Mouse (Mus musculus): ENCODE data around the gene Coq7.

DNA sequence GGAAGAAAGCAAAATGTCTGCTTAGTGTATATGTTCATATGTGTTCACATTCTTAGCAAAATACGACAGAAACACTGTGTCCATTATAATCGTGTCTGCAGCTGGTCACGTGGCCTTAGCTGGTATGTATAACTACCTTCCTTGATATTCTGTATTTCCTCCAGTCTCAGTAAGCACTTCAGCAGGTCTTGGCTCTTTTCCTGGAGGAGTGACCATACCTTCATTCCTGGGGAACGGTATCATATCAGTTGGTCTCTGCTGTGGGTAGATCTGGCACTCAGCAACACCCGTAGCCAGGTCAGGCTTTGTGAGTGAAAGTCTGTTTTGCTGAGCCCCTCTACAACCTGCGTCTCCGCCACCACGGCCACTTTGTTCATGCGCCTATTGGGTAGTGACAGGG is 39.3 kb downstream of the Coq7 start:
- TF ChIP-seq CTCF (IDR thresholded peaks at IDR 0.05; ENCODE audit: low read depth, low read length) (no peak), POLR2A (IDR thresholded peaks at IDR 0.05; ENCODE audit: borderline replicate concordance, low read depth, low read length) (no peak)

All from bone marrow macrophage, adult 2 months (primary cell).